Mouse (Mus musculus) C2C12 (cell line): Measurements from ENCODE around the gene Rcor3.

ENCODE experiments used
- CTCF ChIP-seq: IDR thresholded peaks from one replicate; pipeline ENCODE4 v1.5.1; 2011; ENCODE audit not compliant: control insufficient read depth, insufficient read depth, insufficient read length
- FOSL1 ChIP-seq: IDR thresholded peaks from one replicate; pipeline ENCODE4 v1.8.0; 2011; ENCODE audit warnings: mild to moderate bottlenecking, low read length; ENCODE audit not compliant: poor library complexity, insufficient read depth, severe bottlenecking
- MAX ChIP-seq: IDR thresholded peaks from one replicate; pipeline ENCODE4 v1.6.1; 2011; ENCODE audit warnings: mild to moderate bottlenecking, control low read depth
- MYOD1 ChIP-seq: IDR thresholded peaks from one replicate; pipeline ENCODE4 v1.6.1; 2011; ENCODE audit warnings: low read depth; ENCODE audit not compliant: control insufficient read depth, insufficient read length
- MYOG ChIP-seq: IDR thresholded peaks from one replicate; pipeline ENCODE4 v1.6.1; 2011; ENCODE audit not compliant: control insufficient read depth, insufficient read length; ENCODE audit errors: extremely low read depth
- USF1 ChIP-seq: IDR thresholded peaks from one replicate; pipeline ENCODE4 v1.6.1; 2011; ENCODE audit warnings: low read depth, mild to moderate bottlenecking, control low read depth, moderate library complexity

DNA sequence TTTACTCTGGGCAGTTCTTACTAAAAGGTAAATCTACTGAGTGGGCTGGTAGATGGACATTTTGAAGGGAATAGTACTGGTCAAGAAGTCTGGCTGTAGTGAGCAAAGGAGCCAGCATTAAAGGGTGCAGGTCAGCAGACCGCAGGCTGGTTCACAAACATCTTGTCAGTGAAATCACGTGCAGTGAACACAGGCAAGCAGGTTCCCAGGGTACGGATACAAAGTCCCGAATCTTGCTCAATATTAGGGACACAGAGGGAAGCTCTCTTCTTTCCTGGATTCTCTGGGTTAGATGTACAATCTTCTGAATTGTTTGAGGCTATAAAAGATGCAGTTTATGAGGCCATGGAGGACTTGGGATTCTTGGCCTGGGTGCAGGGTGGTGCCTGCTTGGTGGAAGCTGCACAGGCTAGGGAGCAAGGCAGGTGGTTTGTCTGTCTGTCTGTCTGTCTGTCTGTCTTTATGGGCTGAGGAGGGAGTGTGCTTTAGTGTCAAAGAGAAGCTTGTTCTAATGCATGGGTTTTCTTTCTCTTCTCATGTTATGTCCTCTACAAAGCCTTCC is 43.9 kb upstream of the Rcor3 start:
- no peak for TF ChIP-seq CTCF
- TF ChIP-seq MYOG = no peak
- TF ChIP-seq MAX = no peak
- no peak for TF ChIP-seq USF1
- TF ChIP-seq MYOD1 = no peak
- no peak for TF ChIP-seq FOSL1
